ENCODE assay signal across 11 mouse cellular contexts in genomic region chr9:48962131-48962530, GRCm38 (mm10).
"Had no signal": no experiment of that assay in that cellular context is flagged by ENCODE, and none has a peak within 500 bp of the region (broad histone marks: within the 10 kb centered on the region; RNA-seq: fewer than 3 reads in every experiment).

No protein-coding gene starts in this region.

- H3K4me1 ChIP-seq: limb, embryonic 15.5 days; liver, embryonic 13.5 days; lung, embryonic 15.5 days had no signal

- H3K9me3 ChIP-seq: limb, embryonic 15.5 days; liver, embryonic 13.5 days; lung, embryonic 15.5 days; midbrain, embryonic 13.5 days; neural tube, embryonic 12.5 days had no signal

- H3K27me3 ChIP-seq: neural tube, embryonic 12.5 days had no signal

- H3K4me3 ChIP-seq: left cerebral cortex, adult 2 months; limb, embryonic 15.5 days; liver, embryonic 13.5 days; lung, embryonic 15.5 days; midbrain, embryonic 13.5 days; neural tube, embryonic 12.5 days had no signal

- H3K36me3 ChIP-seq: limb, embryonic 15.5 days; liver, embryonic 13.5 days; lung, embryonic 15.5 days; midbrain, embryonic 13.5 days; neural tube, embryonic 12.5 days had no signal

- DNase-seq: kidney, postnatal 25 days; liver, embryonic 13.5 days; liver, postnatal 0 days; lung, postnatal 14 days; right cerebral cortex, postnatal 25 days; thymus, postnatal 36 days had no signal
